Mouse (Mus musculus) embryonic fibroblast, embryonic 13.5 days (primary cell): ENCODE measurements around the gene Bcar3. TPM values are rescaled to one million over a fixed set of nuclear protein-coding genes. Genes with fewer than 3 reads are reported as not detected.

ENCODE experiments used
- H3K27ac ChIP-seq: 2 replicates; pipeline ENCODE4 v1.5.1; 2012; ENCODE audit warnings: low read length, control low read depth, inconsistent platforms; ENCODE audit not compliant: insufficient read depth
- H3K4me1 ChIP-seq: 2 replicates; pipeline ENCODE4 v1.6.1; 2011; ENCODE audit warnings: low read length; ENCODE audit not compliant: control insufficient read depth, insufficient read depth
- H3K4me3 ChIP-seq: 2 replicates; pipeline ENCODE4 v1.5.1; 2011; ENCODE audit warnings: mild to moderate bottlenecking, control low read depth, low read length; ENCODE audit not compliant: insufficient read depth
- CTCF ChIP-seq: IDR thresholded peaks from 2 replicates; pipeline ENCODE4 v1.5.1; 2011; ENCODE audit warnings: mild to moderate bottlenecking, control low read depth, low read length, moderate library complexity, borderline replicate concordance; ENCODE audit not compliant: insufficient read depth
- POLR2A ChIP-seq: IDR thresholded peaks from 2 replicates; pipeline ENCODE4 v1.6.1; 2011; ENCODE audit warnings: low read depth, mild to moderate bottlenecking, control low read depth, low read length, moderate library complexity
- polyA plus RNA-seq: library from polyadenylated mRNA; stranded (reverse); fragments of >200 nt; gene quantifications from 2 replicates; pipeline ENCODE4 v1.2.4, GENCODE M21; 2011; ENCODE audit warnings: low read depth; ENCODE audit not compliant: missing spikeins, insufficient read length

Bcar3 gene
- polyA plus RNA-seq, 1 experiment, result 4.2 TPM

GRCm38 (mm10) chr3:122463166-122463565 lies 169.2 kb downstream of the Bcar3 start:
- Histone ChIP-seq H3K4me1 (no peaks in the 10 kb centered on the region), H3K4me3 (no peak overlapping the region), H3K27ac (no peak overlapping the region)
- TF ChIP-seq CTCF, result no peak
- no peak for TF ChIP-seq POLR2A

- no peak overlapping the region for H3K27ac ChIP-seq
- TF ChIP-seq CTCF, result no peak
- no peak for TF ChIP-seq POLR2A
- peaks cover 4% of the 10 kb centered on the region; the same call in 1 of the 2 replicates for H3K4me1 ChIP-seq
- no peak overlapping the region for H3K4me3 ChIP-seq
These were observed 172.3 kb downstream of the Bcar3 start for GRCm38 (mm10) chr3:122466100-122466730.

GRCm38 (mm10) chr3:122467977-122468376 lies 174.0 kb downstream of the Bcar3 start:
- Histone ChIP-seq H3K4me1 (peaks cover 7% of the 10 kb centered on the region; the same call in 1 of the 2 replicates), H3K27ac (no peak overlapping the region), H3K4me3 (no peak overlapping the region)
- TF ChIP-seq CTCF, result no peak
- no peak for TF ChIP-seq POLR2A

DNA sequence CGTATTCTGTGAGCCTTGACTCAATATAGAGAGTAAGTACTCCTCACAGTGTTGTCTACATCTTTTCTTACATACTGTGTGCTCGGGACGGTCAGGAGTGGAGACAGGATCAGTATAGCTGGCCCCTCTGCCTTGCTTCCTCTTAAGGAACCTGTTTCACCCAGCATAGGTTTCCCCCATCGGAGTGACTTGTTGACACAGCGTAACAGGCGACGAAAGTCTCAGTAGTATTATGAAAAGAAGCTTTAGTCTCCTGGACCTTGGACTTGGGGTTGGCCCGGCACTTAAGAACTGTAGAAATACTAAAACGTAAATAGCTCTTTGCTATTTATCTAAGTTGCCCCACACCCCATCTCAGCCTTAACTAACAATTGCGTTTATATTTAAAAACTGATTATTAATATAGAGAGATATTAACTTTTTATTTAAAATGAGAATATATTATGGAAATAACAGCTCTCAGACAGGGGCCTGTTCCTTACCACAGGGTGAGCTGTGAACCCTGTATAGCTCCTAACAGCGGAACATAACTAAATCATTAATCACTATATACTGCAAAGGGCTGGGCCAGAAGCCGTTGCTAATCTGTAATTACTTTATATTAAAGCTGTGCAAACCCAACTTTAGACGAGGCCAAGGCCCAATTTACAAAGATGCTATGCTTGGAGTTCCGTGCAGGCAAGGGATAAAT lies 176.5 kb downstream of the Bcar3 start:
- no peak for TF ChIP-seq CTCF
- TF ChIP-seq POLR2A, result no peak
- Histone ChIP-seq H3K4me3 (no peak overlapping the region), H3K4me1 (peaks cover 7% of the 10 kb centered on the region; the same call in 1 of the 2 replicates), H3K27ac (no peak overlapping the region)

GRCm38 (mm10) chr3:122471017-122471721 lies 177.2 kb downstream of the Bcar3 start:
- Histone ChIP-seq H3K4me1 (peaks cover 12% of the 10 kb centered on the region; the same call in 1 of the 2 replicates), H3K27ac (peak overlapping the region; percentile 4; the same call in 1 of the 2 replicates), H3K4me3 (no peak overlapping the region)
- TF ChIP-seq CTCF (no peak), POLR2A (no peak)

GRCm38 (mm10) chr3:122472412-122472811 lies 178.5 kb downstream of the Bcar3 start:
- H3K4me3 ChIP-seq, result no peak overlapping the region
- H3K27ac ChIP-seq, result no peak overlapping the region
- H3K4me1 ChIP-seq, result peaks cover 12% of the 10 kb centered on the region; the same call in 1 of the 2 replicates
- no peak for TF ChIP-seq POLR2A
- TF ChIP-seq CTCF, result no peak

DNA sequence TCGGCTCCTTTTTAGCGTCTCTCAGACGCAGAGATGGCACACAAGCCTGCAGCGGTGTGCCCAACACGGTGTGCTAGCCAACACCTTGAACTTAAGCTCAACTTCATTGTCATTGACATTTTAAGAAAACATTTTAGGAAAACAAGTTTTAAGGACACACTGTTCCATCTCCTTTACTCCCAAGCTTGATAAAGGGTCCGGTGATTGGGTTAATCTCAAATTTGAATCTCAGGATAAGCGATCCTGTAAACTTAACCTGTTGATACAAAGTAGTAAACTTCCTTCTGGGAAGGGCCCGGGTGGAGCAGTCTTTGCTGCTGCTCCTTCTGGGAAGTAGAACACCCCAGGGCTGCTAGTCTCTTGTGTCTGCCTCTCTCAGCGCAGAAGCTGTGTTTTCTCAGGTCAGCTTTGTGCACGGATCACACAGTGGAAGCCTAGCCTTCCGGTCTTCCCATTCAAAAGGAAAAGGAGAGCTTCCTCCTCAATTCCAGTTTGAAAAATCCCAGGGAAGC lies 179.6 kb downstream of the Bcar3 start:
- Histone ChIP-seq H3K4me1 (peaks cover 12% of the 10 kb centered on the region; the same call in 1 of the 2 replicates), H3K4me3 (no peak overlapping the region), H3K27ac (no peak overlapping the region)
- TF ChIP-seq POLR2A, result no peak

GRCm38 (mm10) chr3:122474067-122474466 lies 180.1 kb downstream of the Bcar3 start:
- Histone ChIP-seq H3K4me3 (no peak overlapping the region), H3K4me1 (peaks cover 12% of the 10 kb centered on the region; the same call in 1 of the 2 replicates), H3K27ac (no peak overlapping the region)
- TF ChIP-seq POLR2A (no peak), CTCF (no peak)

DNA sequence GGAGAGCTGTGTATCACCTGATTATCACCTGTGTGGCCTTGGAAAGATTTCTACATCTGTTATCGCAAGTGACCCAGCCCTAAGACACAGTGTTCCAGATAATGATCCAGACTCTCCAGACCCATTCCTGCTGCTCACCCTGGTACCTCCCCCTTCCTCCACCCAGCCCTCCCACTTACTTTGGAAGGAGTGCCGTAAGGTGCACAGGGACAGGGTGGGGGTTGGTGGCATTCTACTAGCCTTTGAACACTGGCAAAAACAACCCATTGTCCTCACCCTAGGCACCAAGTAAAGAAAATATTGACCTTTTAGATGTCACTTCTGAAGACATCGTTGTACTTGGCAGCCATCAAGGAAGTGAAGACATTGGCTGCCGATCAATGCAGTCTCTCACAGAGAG lies 180.9 kb downstream of the Bcar3 start:
- Histone ChIP-seq H3K27ac (no peak overlapping the region), H3K4me3 (no peak overlapping the region), H3K4me1 (peaks cover 12% of the 10 kb centered on the region; the same call in 1 of the 2 replicates)
- TF ChIP-seq CTCF (no peak), POLR2A (no peak)

GRCm38 (mm10) chr3:122475735-122476134 lies 181.8 kb downstream of the Bcar3 start:
- Histone ChIP-seq H3K4me1 (peaks cover 17% of the 10 kb centered on the region; the same call in 1 of the 2 replicates), H3K27ac (no peak overlapping the region), H3K4me3 (no peak overlapping the region)
- TF ChIP-seq POLR2A, result no peak
- TF ChIP-seq CTCF, result no peak
